Mouse (Mus musculus) layer of hippocampus, postnatal 14 days (tissue): ENCODE data around the gene Pcgf6. TPM values are rescaled to one million over a fixed set of nuclear protein-coding genes. Genes with fewer than 3 reads are reported as not detected.

Experiments used
- DNase-seq, 2 experiments: peaks; one replicate each; pipeline ENCODE4 v3.0.0; 2021 to 2022; ENCODE audit warnings: low spot score in 2 of 2, mixed read lengths in 1 of 2
- long read RNA-seq, 2 experiments: library from polyadenylated mRNA; stranded (forward); transcript quantifications; one replicate each; pipeline ENCODE4 v2.0.0; 2021
- total RNA-seq, 2 experiments: library from RNA; stranded (reverse); gene quantifications; 2 replicates each; pipeline ENCODE4 v1.2.3; 2021

Pcgf6 gene
- total RNA-seq = 10 to 100 TPM; 18.9 to 19.4 TPM
- long read RNA-seq, experiment 1, partial matches to known transcripts = 2 of 16 reads
- long read RNA-seq, experiment 1, other reads (novel, unspliced or antisense) = 13 of 16 reads
- long read RNA-seq, experiment 2, partial matches to known transcripts = 0 of 10 reads
- long read RNA-seq, experiment 2, other reads (novel, unspliced or antisense) = 9 of 10 reads

- DNase-seq = peak; percentile 74 to 81
These were observed at the start of gene Pcgf6 for GRCm38 (mm10) chr19:47050271-47051032. TSS of gene Pcgf6 (minus strand) at chr19:47050906.

- peak; percentile 95 to 98 for DNase-seq
These were observed 39.9 kb upstream of the Pcgf6 start, which contains the start of the genes Usmg5 and Pdcd11 for GRCm38 (mm10) chr19:47090550-47091156. TSS of gene Usmg5 (minus strand) at chr19:47090647. TSS of gene Pdcd11 (plus strand) at chr19:47090768.

- peak in 1 of 2 experiments; percentile 11 for DNase-seq
These were observed 39.2 kb upstream of the Pcgf6 start for GRCm38 (mm10) chr19:47089718-47090525.

GRCm38 (mm10) chr19:47088226-47088625, 37.5 kb upstream of the Pcgf6 start:
- no peak for DNase-seq

- peak; percentile 78 to 86 for DNase-seq
These were observed 17.4 kb upstream of the Pcgf6 start for GRCm38 (mm10) chr19:47067924-47068611.

- peak; percentile 97 for DNase-seq
These were observed 16.6 kb upstream of the Pcgf6 start, which contains the start of gene Taf5 for GRCm38 (mm10) chr19:47067096-47067882. TSS of gene Taf5 (plus strand) at chr19:47067746.

GRCm38 (mm10) chr19:47065860-47066259, 15.2 kb upstream of the Pcgf6 start:
- no peak for DNase-seq

- no peak for DNase-seq
These were observed 7.0 kb upstream of the Pcgf6 start for GRCm38 (mm10) chr19:47057684-47058083.

- DNase-seq = no peak
These were observed 2.8 kb upstream of the Pcgf6 start for GRCm38 (mm10) chr19:47053471-47053870.

- no peak for DNase-seq
These were observed 2.2 kb upstream of the Pcgf6 start for GRCm38 (mm10) chr19:47052927-47053326.

GRCm38 (mm10) chr19:47049840-47050239, 866 bp downstream of the Pcgf6 start:
- no peak for DNase-seq

- no peak for DNase-seq
These were observed 1.6 kb downstream of the Pcgf6 start for GRCm38 (mm10) chr19:47049061-47049460.

- no peak for DNase-seq
These were observed 3.4 kb downstream of the Pcgf6 start for GRCm38 (mm10) chr19:47047236-47047833.

GRCm38 (mm10) chr19:47046343-47046742, 4.4 kb downstream of the Pcgf6 start:
- DNase-seq = no peak

GRCm38 (mm10) chr19:47043608-47044007, 7.1 kb downstream of the Pcgf6 start:
- no peak for DNase-seq

GRCm38 (mm10) chr19:47040720-47041473, 9.8 kb downstream of the Pcgf6 start:
- DNase-seq = no peak

- no peak for DNase-seq
These were observed 14.1 kb downstream of the Pcgf6 start for GRCm38 (mm10) chr19:47036596-47036995.

GRCm38 (mm10) chr19:47034916-47035315, 15.8 kb downstream of the Pcgf6 start:
- DNase-seq = no peak

- no peak for DNase-seq
These were observed 18.9 kb downstream of the Pcgf6 start for GRCm38 (mm10) chr19:47031770-47032169.
